Mouse (Mus musculus): ENCODE measurements at regions not wholly inside any gene's neighbourhood (a gene's known extent, or its start where the extent isn't known, plus 50 kb on each side); places are given as distances from the start of the nearest gene placed in this dataset.

DNA sequence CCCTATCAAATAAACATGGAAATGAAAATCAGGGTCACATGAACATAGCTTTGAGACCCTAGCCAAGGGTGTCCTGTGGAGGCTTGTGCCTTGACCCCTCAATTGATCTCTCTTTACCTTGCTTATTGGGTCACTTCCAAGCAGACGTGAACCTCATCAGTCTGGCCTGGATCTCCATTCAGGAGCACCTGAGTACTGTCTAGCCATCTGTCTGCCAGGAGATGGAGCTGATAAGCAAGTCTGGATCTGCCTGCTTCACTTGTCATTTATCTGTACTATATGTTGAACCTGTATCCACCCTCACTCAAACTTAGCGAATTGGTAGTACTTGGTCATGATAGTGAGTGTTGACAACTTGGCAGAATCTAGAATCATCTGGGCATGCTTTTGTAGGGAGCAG is 58.2 kb upstream of the Cacnb2 start:
- intact Hi-C loops (cut with DNase I): loop anchor here (5.0 kb wide), 1 partner anchor 63 kb away; no protein-coding TSS in a partner anchor

- intact Hi-C loops (cut with DNase I): no loop called here
Observed at GRCm38 (mm10) chr2:14548650-14549049, 54.2 kb upstream of the Cacnb2 start.

DNA sequence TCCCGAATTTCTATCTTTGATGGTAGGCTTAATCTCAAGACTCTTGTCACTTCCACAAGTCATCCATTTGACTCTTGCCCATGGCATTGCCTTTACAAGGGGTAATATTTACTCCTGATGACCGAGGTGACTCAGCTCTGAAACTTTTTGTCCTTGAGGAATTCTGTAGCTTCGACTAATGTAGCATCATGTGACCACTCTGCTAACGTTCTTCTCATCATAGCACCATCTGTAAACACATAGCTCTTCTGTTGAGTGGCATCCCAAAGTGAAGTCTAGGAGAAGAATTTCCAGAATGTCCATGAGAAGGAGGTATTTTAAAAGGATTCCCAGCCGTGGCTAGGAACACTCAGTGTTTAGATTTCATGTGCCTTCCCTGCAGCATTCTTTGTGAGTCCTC is 53.3 kb upstream of the Cacnb2 start:
- intact Hi-C loops (cut with DNase I): no loop called here

DNA sequence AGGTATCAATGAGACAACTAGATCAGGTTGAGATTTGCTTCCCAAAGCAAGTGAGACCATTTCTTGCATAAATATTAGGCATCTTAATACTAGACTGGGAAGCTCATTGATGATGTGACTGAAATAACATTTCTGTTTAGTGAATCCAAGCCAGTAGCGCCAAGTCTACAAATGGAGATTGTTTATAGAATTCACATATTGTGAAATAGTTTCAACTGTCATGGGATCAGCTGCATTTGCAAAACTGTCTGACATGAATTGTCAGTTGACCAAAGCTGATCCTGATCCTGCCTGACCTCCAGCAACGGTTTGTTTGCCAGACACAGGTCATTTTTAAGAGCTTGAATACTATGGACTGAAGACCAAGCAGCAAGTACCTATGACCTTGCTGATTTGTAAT is 52.1 kb upstream of the Cacnb2 start:
- intact Hi-C loops (cut with DNase I): no loop called here
